Comparison of ENCODE assay signal across 9 mouse cellular contexts in the genomic region with DNA sequence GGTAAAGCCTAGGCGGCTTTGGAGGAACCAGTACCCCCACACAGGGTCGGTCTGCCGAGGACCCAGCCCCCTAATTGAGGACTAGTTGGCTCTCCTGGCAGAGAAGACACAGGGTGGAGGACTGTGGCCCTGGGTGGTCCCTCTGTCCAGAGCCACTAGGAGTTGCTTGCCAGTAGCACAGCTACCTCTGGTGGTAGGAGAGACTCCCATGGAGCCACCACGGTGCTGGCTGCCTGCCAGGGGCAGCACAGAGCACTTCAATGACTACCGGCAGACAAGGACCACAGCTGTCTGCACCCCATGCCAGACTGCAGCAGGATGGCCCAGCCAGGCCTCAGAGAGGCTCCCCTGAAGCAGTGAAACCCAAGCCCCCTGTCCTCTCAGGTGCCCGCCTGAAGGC. TPM values are rescaled to one million over a fixed set of nuclear protein-coding genes. Genes with fewer than 3 reads are reported as not detected.
DNase-seq lines count a peak whose midpoint lies in the region; ATAC-seq and TF ChIP-seq lines count a peak whose summit lies in the region.
"Had no signal": no experiment of that assay in that cellular context is flagged by ENCODE, and none has a peak within 500 bp of the region (broad histone marks: within the 10 kb centered on the region; RNA-seq: fewer than 3 reads in every experiment).

No protein-coding gene starts in this region.

- ATAC-seq in midbrain, embryonic 13.5 days, result peak; percentile 66
- no peak for ATAC-seq in activated CD4-positive, CD25-positive, alpha-beta regulatory T cell, adult 4 months

- intact Hi-C loops in heart, postnatal 10 days (cut with DNase I), result loop anchor here (2.0 to 5.0 kb wide), 3 partner anchors 94 to 238 kb away; no protein-coding TSS in a partner anchor

- H3K4me1 ChIP-seq in forebrain, embryonic 10.5 days, result peaks cover 21% of the 10 kb centered on the region
- peaks cover 19% of the 10 kb centered on the region for H3K4me1 ChIP-seq in limb, embryonic 10.5 days
- H3K4me1 ChIP-seq in midbrain, embryonic 13.5 days (replicated peaks), result peaks cover 16% of the 10 kb centered on the region

- no peak overlapping the region for H3K4me2 ChIP-seq in midbrain, embryonic 13.5 days (replicated peaks)
- H3K4me2 ChIP-seq: liver, embryonic 15.5 days had no signal

- H3K27me3 ChIP-seq in forebrain, embryonic 10.5 days (ENCODE audit: poor library complexity, severe bottlenecking), result 0 out of 2 replicates have a peak, but pooled peaks cover 6% of the 10 kb centered on the region
- H3K27me3 ChIP-seq in limb, embryonic 10.5 days (ENCODE audit: low read depth, poor library complexity, severe bottlenecking), result 0 out of 2 replicates have a peak, but pooled peaks cover 6% of the 10 kb centered on the region
- H3K27me3 ChIP-seq in midbrain, embryonic 13.5 days, result no peaks in the 10 kb centered on the region
- H3K27me3 ChIP-seq: liver, embryonic 15.5 days had no signal

- DNase-seq in layer of hippocampus, adult 2 months (ENCODE audit: low spot score in 2 of 2), result peak in 1 of 2 experiments; percentile 67
- DNase-seq in layer of hippocampus, adult 18-20 months (ENCODE audit: low spot score in 2 of 2), result no peak
- DNase-seq in ZHBTc4 (ENCODE audit: low read depth, low spot score), result peak; percentile 51
- DNase-seq in forebrain, embryonic 10.5 days (ENCODE audit: extremely low spot score, low spot score), result no peak
- peak; percentile 80 to 84 for DNase-seq in heart, postnatal 10 days
- DNase-seq in limb, embryonic 10.5 days (ENCODE audit: low spot score), result peak; percentile 58

- H3K9ac ChIP-seq in midbrain, embryonic 13.5 days (replicated peaks), result 0 out of 2 replicates have a peak overlapping the region, but pooled peaks have one; percentile 3
- H3K9ac ChIP-seq: liver, embryonic 15.5 days had no signal

- peak; percentile 66 for TF ChIP-seq CTCF in layer of hippocampus, adult 2 months (conservative IDR thresholded peaks at IDR 0.05)

- H3K27ac ChIP-seq in layer of hippocampus, adult 2 months, result peak overlapping the region; percentile 84
- peak overlapping the region; percentile 45 for H3K27ac ChIP-seq in forebrain, embryonic 10.5 days
- H3K27ac ChIP-seq in limb, embryonic 10.5 days, result peak overlapping the region; percentile 19
- H3K27ac ChIP-seq in midbrain, embryonic 13.5 days, result no peak overlapping the region
- H3K27ac ChIP-seq: liver, embryonic 15.5 days had no signal

- no peak overlapping the region for H3K4me3 ChIP-seq in layer of hippocampus, adult 2 months
- H3K4me3 ChIP-seq in forebrain, embryonic 10.5 days, result no peak overlapping the region
- H3K4me3 ChIP-seq in limb, embryonic 10.5 days, result no peak overlapping the region
- H3K4me3 ChIP-seq in midbrain, embryonic 13.5 days (replicated peaks), result no peak overlapping the region
- H3K4me3 ChIP-seq: liver, embryonic 15.5 days had no signal

- H3K36me3 ChIP-seq in forebrain, embryonic 10.5 days (replicated peaks), result no peaks in the 10 kb centered on the region
- no peaks in the 10 kb centered on the region for H3K36me3 ChIP-seq in limb, embryonic 10.5 days
- H3K36me3 ChIP-seq in midbrain, embryonic 13.5 days, result no peaks in the 10 kb centered on the region

- no peaks in the 10 kb centered on the region for H3K9me3 ChIP-seq in forebrain, embryonic 10.5 days
- H3K9me3 ChIP-seq in limb, embryonic 10.5 days (replicated peaks), result no peaks in the 10 kb centered on the region
- H3K9me3 ChIP-seq in midbrain, embryonic 13.5 days, result no peaks in the 10 kb centered on the region
- H3K9me3 ChIP-seq: liver, embryonic 15.5 days had no signal

- 39% methylated on average over 6 of the region's 6 CpGs for WGBS in forebrain, embryonic 10.5 days
- 33% methylated on average over 6 of the region's 6 CpGs for WGBS in limb, embryonic 10.5 days
- 39% methylated on average over 6 of the region's 6 CpGs for WGBS in midbrain, embryonic 13.5 days

RNA-seq across cellular contexts. Expression of gene Abtb1, which starts 15.2 kb away (rescaled TPM):
- 10 to 100 TPM; 33.4 to 37.1 TPM for total RNA-seq in layer of hippocampus, adult 2 months (2021)
- total RNA-seq in layer of hippocampus, adult 18-20 months (2021), result 10 to 100 TPM; 32.5 to 35.4 TPM
- polyA plus RNA-seq in forebrain, embryonic 10.5 days (2016; fragmentation: Nextera tagmentation; extraction: Ambion mirVana), result 20.8 and 21.5 TPM in 2 replicates
- 10 to 100 TPM; 18.7 to 21.0 TPM for total RNA-seq in heart, postnatal 10 days (2021)
- polyA plus RNA-seq in limb, embryonic 10.5 days (2016; fragmentation: Nextera tagmentation; extraction: Ambion mirVana), result 22.9 and 25.3 TPM in 2 replicates
- 35.9 and 36.2 TPM in 2 replicates for polyA plus RNA-seq in midbrain, embryonic 13.5 days (2015; fragmentation: Nextera tagmentation; extraction: Ambion mirVana)
- 10 to 100 TPM; 42.8 to 57.5 TPM for polyA plus RNA-seq in activated CD4-positive, CD25-positive, alpha-beta regulatory T cell, adult 4 months (2017; shearing (Covaris generic))

RNA-seq across cellular contexts. Expression of gene Podxl2, which starts 48.3 kb away (rescaled TPM):
- total RNA-seq in layer of hippocampus, adult 2 months (2021), result 100 to 1,000 TPM; 160 to 165 TPM
- 100 to 1,000 TPM; 172 to 184 TPM for total RNA-seq in layer of hippocampus, adult 18-20 months (2021)
- 44.7 and 52.8 TPM in 2 replicates for polyA plus RNA-seq in forebrain, embryonic 10.5 days (2016; fragmentation: Nextera tagmentation; extraction: Ambion mirVana)
- total RNA-seq in heart, postnatal 10 days (2021), result 10 to 100 TPM; 49.9 to 54.8 TPM
- polyA plus RNA-seq in limb, embryonic 10.5 days (2016; fragmentation: Nextera tagmentation; extraction: Ambion mirVana), result 31.1 and 50.4 TPM in 2 replicates
- polyA plus RNA-seq in midbrain, embryonic 13.5 days (2015; fragmentation: Nextera tagmentation; extraction: Ambion mirVana), result 478 and 520 TPM in 2 replicates
- polyA plus RNA-seq in activated CD4-positive, CD25-positive, alpha-beta regulatory T cell, adult 4 months (2017; shearing (Covaris generic)), result not detected

Comparison
In these comparisons a context has a peak if more than half of its experiments do, and no peak if none do; other contexts are left out.
1. DNase-seq: peak in ZHBTc4 (single experiment), heart, postnatal 10 days (2 of 2) and limb, embryonic 10.5 days (single experiment); none in layer of hippocampus, adult 18-20 months (0 of 2) and forebrain, embryonic 10.5 days (single experiment).
2. RNA of gene Podxl2, which starts 48.3 kb away (polyA plus RNA-seq): 478 to 520 TPM in midbrain, embryonic 13.5 days, 44.7 to 52.8 TPM in forebrain, embryonic 10.5 days and 31.1 to 50.4 TPM in limb, embryonic 10.5 days; not detected in activated CD4-positive, CD25-positive, alpha-beta regulatory T cell, adult 4 months; every median in the first group is over 10 times any median in the second.